Mouse (Mus musculus): ENCODE results near the gene Asic1.
"Not testable (repeated sequence)": the region's sequence is repeated elsewhere in the genome, so short reads cannot be mapped to it uniquely, and the experiment has no call there.

The Asic1 gene

DNA sequence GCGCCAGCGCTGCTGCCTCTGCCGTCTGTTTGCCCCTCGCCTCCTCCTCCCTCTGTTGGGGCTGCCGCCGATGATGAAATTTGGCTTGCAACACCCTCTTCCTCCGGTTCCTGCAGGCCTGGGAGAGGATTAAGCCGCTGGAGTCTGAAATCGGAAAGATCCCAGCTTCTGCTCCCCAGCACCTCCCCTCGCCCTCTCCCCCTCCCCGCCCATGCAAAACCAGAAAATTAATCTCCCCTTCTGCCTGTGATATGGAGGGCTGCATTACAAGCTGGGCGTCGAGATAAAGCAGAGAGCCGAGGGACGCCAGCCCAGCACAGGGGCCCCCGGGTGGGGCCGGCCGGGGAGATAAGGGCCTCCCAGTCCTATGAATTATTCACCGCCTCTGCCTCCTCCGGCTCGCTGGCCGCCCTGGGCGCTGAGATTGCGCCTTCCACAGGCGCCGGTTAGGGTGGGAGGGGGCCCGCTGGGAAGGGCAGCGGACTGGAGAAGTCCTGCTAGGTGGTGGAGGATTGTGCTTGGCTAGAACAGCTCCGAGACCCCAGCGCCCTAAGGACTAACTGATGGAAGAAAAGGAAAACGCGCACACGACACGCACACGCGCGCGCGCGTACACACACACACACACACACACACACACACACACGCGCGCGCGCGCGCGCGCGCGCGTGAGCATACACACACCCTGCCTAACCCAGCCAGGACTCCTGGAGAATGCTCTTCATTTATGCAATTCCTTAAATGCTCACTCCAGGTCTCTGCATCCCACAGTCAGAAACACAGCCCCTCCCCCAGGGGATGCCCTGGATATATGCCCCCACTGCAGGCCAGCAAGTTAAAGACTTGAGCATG, 5.3 kb upstream of the Asic1 start:
- DNase-seq, result peak; percentile 18 to 50

DNA sequence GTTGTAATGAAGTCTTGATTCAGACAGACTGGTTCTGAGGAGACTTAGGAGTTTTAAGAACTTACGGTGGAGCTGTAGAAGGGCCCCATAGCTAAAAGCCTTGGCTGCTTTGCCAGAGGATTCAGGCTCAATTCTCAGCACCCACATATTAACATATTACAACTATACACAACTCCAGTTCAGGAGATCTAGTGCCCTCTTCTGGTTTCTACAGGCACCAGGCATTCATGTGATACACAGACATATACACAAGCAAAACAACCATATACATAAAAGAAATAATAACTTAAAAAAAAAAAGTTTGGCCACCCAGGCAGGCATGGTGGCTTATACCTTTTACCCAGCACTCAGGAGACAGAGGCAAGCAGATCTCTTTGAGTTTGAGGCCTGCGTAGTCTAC, 2.6 kb upstream of the Asic1 start:
- no peak for DNase-seq

GRCm38 (mm10) chr15:99668881-99669280, 1.3 kb upstream of the Asic1 start:
- peak; percentile 81 for DNase-seq

DNA sequence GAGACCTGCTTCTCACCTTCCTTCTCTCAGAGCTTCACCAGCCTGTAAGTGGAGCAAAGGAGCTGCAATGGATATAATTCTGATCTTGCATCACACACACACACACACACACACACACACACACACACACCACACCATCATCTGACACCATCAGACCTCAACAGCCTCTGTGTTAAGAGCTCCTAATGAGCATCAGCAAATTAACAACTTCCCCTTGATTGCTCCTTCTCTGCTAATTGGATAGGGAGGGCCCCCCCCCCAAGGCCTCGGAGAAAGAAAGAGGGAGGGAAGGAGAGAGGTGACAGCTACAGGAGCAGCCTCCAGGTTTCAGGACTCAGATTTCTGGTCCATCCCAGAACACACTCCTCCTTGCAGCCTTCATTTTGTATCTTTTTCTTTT, 776 bp upstream of the Asic1 start:
- no peak for DNase-seq

DNA sequence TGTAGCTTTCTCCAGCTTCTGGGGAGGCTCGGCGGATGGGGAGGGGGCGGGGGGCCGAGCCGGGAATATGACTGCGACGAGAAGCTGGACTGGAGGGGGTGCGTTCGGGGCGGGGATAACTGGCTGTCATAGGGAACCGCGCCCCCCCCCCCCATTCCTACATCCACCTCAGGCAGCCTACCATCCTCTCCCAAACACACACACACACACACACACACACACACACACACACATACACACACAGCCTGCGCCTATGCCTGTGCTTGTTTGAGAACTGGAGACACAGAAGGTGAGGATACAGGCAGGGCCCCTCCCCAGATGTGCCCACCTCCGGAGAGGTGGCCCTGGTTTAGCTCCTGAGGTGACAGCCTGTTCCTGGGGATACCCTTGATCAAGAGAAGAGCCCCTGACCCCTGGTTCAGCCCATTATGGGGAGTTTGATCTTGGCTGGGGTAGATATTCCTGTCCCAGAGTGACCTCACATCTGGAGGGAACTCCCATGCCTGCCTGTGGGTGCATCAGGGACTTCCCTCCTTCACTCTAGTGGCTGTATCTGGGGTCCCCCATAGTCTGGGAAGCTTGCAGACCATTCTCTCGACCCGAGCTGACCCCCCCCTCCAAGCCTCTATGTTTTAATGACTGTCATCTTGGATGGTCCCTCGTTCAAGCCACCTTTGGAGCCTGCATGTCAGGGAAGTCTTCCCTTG, 949 bp downstream of the Asic1 start:
- no peak for DNase-seq

GRCm38 (mm10) chr15:99671783-99672182, 1.6 kb downstream of the Asic1 start:
- DNase-seq, result no peak

- no peak for DNase-seq
Observed at GRCm38 (mm10) chr15:99674866-99675265, 4.7 kb downstream of the Asic1 start.

- DNase-seq, result no peak
Observed at GRCm38 (mm10) chr15:99677089-99677488, 6.9 kb downstream of the Asic1 start.

DNA sequence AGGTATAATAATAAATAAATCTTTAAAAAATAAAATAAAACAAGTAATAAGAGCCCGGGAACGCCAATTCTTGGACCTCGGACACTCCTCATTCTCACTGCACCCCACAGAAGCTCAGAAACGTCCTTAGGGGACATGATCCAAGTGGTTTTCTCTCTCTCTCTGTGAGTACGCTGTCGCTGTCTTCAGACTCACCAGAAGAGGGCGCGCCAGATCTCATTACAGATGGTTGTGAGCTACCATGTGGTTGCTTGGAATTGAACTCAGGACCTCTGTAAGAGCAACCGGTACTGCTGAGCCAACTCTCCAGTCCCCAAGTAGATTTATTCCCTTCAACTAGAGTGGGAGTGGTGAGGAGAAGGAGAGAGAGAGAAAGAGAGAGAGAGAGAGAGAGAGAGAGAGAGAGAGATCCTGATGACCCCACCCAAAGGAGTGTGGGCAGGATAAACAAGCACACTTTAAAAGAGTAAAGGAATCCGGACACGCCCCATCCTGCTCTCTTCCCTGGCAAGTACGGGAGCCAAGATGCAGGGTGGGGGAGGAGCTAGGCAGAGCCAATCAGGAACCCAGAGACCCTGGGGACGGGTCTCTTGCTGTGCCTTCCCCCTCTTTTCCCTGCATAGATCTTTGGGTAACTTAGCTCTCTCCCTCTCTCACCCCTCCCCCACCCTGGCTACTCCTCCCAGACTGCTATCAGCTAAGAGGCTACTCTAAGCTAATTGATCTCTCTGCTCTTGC, 8.1 kb downstream of the Asic1 start:
- DNase-seq, result peak in 1 of 2 experiments; percentile 43

DNA sequence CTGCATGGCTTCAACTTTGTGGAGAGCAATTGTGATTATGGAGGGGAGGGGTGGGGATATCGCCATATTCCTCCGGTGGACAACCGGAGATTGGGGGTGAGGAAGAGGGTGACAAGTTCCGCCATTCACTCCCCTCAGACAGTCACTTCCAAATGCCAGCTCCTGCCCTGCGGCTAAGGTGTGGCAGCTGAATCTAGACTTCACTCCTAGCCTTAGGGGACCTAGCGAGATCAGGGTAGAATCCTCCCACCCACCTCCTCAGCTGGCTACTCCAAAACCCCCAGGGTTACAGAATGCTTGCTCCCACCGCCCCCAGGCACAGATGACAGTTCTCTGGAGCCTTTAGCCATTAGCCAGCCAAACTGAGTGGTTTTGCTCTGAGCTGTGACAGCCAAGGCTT, 8.8 kb downstream of the Asic1 start:
- no peak for DNase-seq

GRCm38 (mm10) chr15:99682880-99683279, 12.7 kb downstream of the Asic1 start:
- peak in 1 of 2 experiments; percentile 21 for DNase-seq

GRCm38 (mm10) chr15:99684156-99684555, 14.0 kb downstream of the Asic1 start:
- no peak for DNase-seq

DNA sequence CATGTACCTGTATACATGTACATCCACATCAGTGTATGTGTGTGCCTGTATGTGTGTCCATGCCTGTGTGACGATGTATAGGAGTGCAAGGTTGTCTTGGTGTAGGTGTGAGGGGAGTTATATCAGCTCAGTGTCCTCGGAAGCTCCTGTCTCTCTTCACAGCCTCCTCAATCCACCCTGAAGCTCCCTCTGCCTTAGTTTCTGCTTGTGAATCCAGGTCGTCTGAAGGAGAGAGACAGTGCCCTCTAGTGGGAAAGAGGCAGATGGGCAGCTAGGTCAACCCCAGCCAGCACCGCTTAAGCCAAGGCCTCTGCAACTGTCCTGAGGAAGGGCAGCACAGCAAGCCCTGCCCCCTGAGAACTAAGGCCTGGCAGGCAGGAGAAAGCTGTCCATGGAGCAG, 18.5 kb downstream of the Asic1 start:
- peak; percentile 56 for DNase-seq

- DNase-seq, result peak in 1 of 2 experiments; percentile 55
Observed at GRCm38 (mm10) chr15:99690924-99691323, 20.8 kb downstream of the Asic1 start.

GRCm38 (mm10) chr15:99691976-99692375, 21.8 kb downstream of the Asic1 start:
- no peak for DNase-seq

GRCm38 (mm10) chr15:99697309-99697708, 27.1 kb downstream of the Asic1 start:
- no peak for DNase-seq

- DNase-seq, result peak in 1 of 2 experiments; percentile 46
Observed at GRCm38 (mm10) chr15:99698533-99699085, 28.4 kb downstream of the Asic1 start.

DNA sequence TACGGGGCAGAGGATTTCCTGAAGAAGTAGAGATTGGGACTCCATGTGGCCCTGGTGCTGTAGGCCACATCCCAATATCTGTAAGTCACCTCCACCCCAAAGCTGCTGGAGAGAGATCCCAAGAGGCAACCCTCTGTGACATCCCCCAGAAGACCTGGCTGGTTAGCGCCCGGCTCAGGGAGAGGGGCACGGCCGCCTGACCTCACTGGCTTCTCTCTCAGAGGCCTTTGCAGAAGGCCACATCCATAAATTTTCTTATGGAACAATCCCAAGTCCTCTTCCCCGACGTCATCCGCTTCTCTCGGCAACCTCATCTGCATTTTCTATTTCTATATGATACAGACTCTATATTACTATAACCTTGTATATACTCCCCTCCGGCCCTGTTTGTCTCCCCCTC, 29.5 kb downstream of the Asic1 start:
- no peak for DNase-seq

DNA sequence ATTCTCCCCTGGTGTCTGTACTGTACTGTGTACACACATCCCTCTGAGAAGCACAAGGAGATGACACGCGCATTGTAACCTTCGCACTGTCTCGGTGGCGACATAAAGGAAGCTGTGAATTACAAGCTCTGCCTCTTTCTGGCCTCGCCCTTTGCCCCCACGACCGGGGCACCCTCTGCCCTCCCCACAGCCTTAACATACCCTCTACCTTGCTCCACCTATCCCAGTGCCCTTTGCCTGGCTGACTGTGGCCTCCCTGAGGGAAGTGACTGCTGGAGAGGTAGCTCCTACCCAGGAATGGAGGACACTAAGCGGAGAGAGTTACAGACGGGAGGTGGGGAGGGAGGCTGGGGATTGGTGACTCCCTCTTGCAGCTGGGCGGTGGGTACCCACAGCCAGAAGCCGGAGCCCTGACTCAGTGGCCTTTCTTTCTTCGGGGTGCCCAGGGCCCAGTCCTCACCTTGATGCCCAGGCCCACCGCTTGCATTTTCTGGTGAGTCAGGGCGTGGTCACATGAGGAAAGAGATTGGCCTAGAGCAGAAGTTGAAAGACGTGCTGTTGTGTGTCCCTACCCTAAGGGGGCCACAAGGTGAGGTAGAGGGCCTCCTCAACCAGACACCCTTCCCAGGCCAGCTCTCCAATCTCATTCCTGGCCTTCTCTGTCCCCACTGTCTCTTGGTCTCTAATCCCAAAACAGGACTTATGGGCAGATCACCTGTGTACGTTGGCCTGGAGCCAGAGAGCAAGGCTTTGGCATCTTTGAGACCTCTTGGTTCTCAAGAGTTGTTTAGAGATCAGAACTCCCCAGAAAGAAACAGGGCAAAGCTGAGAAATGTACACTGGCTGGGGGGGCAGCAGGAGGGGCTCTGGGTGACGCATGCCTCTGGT, 30.3 kb downstream of the Asic1 start:
- peak; percentile 39 to 76 for DNase-seq

DNA sequence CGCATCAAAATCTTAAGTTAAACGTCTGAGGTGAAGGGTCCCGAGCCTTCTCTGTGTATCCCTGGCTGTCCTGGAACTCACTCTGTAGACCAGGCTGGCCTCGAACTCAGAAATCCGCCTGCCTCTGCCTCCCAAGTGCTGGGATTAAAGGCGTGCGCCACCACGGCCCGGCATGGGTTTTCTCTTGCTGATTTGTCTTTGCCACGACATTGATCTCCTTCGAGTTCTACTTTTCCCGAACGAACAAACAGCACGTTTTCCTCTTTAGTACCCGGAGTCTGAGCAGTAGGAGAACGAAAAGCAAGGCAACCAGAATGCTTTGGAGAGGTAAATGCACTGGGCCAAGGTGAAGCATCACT, 31.5 kb downstream of the Asic1 start:
- not testable (repeated sequence) for DNase-seq

DNA sequence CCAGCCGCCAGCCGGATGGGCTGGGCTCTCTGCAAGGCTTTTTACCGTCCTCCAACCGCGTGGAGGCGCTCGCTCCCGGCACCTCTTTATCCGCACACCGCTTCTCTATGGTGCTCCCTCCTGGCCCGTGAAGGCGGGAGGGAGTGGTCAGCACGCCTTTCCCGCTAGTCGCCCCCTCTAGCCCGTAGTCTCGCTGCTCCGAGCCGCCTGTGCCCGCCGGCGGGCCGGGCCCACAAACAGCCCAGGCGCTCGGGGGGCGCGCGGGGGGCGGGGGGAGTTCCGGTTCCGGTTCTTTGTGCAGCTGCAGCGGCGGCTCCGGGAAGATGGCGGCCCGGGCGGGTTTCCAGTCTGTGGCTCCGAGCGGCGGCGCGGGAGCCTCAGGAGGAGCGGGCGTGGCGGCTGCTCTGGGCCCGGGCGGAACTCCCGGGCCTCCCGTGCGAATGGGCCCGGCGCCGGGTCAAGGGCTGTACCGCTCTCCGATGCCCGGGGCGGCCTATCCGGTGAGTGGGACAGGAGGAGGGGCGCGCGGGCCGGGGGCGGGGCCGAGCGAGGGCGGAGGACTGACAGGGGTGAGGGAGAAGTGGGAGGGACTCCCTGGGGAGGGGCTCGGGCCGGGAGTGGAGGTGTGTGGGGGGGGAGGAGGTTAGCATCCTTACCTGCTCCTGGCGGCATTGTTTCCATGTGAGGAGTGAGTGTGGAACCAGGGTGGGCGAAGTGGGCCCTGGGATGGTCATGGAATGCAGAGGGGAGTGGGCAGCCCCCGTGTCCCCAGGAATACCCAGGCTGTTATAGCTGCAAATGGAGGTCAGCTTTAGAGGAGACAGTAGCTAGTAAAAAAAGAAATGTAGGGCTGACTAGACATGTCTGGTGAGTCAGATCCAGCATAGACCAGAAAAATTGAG, 32.1 kb downstream of the Asic1 start, which contains the start of gene Smarcd1:
TSS of gene Smarcd1 (plus strand) at position 131 of the 902 bp plus-strand sequence.
- DNase-seq, result peak; percentile 95

All from kidney, postnatal 25 days (tissue).